Comparison of ENCODE assay signal across 7 mouse cellular contexts in genomic region chr10:126978277-126978994, GRCm38 (mm10). TPM values are rescaled to one million over a fixed set of nuclear protein-coding genes. Genes with fewer than 3 reads are reported as not detected.
A peak's percentile ranks its signal among the peaks of the same experiment; 100 is the strongest.
DNase-seq lines count a peak whose midpoint lies in the region; ATAC-seq lines count a peak whose summit lies in the region.

Ctdsp2 (plus strand) TSS chr10:126978717.

- DNase-seq in adrenal gland, adult 8-10 months = peak; percentile 99
- DNase-seq in embryo, embryonic 9.5 days (ENCODE audit: extremely low spot score) = peak; percentile 99
- DNase-seq in gastrocnemius, postnatal 4 days (ENCODE audit: low spot score in 2 of 2) = peak; percentile 100
- DNase-seq in left cerebral cortex, postnatal 36 days (ENCODE audit: low spot score in 2 of 2) = peak; percentile 99
- peak; percentile 100 for DNase-seq in midbrain, embryonic 11.5 days (ENCODE audit: low spot score, missing footprints)
- DNase-seq in skeletal muscle tissue, adult 2 months (ENCODE audit: low read depth, low spot score) = peak; percentile 100

- peak within 1 kb of the TSS; percentile 97 for H3K9ac ChIP-seq in intestine, embryonic 16.5 days (ENCODE audit: low read depth, low read length)
- H3K9ac ChIP-seq in midbrain, embryonic 11.5 days (ENCODE audit: low read length) = peak within 1 kb of the TSS; percentile 85

- H3K4me3 ChIP-seq in intestine, embryonic 16.5 days (ENCODE audit: low read length) = peak within 1 kb of the TSS; percentile 93
- peak within 1 kb of the TSS; percentile 88 for H3K4me3 ChIP-seq in midbrain, embryonic 11.5 days (ENCODE audit: low read depth, low read length)

- H3K9me3 ChIP-seq in intestine, embryonic 16.5 days (ENCODE audit: control insufficient read depth, low read length) = no peaks in the 10 kb centered on the region
- H3K9me3 ChIP-seq in midbrain, embryonic 11.5 days (ENCODE audit: control insufficient read depth, low read length) = no peaks in the 10 kb centered on the region

- H3K27me3 ChIP-seq in intestine, embryonic 16.5 days (replicated peaks; ENCODE audit: control insufficient read depth, insufficient read depth, low read length) = no peaks in the 10 kb centered on the region
- no peaks in the 10 kb centered on the region for H3K27me3 ChIP-seq in midbrain, embryonic 11.5 days (ENCODE audit: control insufficient read depth, insufficient read depth, low read length)

- peaks cover 49% of the 10 kb centered on the region for H3K4me1 ChIP-seq in intestine, embryonic 16.5 days (ENCODE audit: control insufficient read depth, insufficient read depth, low read length)
- H3K4me1 ChIP-seq in midbrain, embryonic 11.5 days (ENCODE audit: control insufficient read depth, insufficient read depth, low read length) = peaks cover 37% of the 10 kb centered on the region

- ATAC-seq in intestine, embryonic 16.5 days = peak; percentile 88
- ATAC-seq in midbrain, embryonic 11.5 days (ENCODE audit: low FRiP score) = peak; percentile 92

- no peaks in the 10 kb centered on the region for H3K36me3 ChIP-seq in intestine, embryonic 16.5 days (ENCODE audit: control insufficient read depth, insufficient read depth, low read length)
- H3K36me3 ChIP-seq in midbrain, embryonic 11.5 days (ENCODE audit: control insufficient read depth, insufficient read depth, low read length) = no peaks in the 10 kb centered on the region

- intact Hi-C loops in left cerebral cortex, postnatal 36 days (cut with DNase I) = loop anchor here (1.0 to 2.0 kb wide), 2 partner anchors 22 to 50 kb away; no protein-coding TSS in a partner anchor

- H3K4me2 ChIP-seq in intestine, embryonic 16.5 days (ENCODE audit: low read depth, low read length) = peak within 1 kb of the TSS; percentile 94
- peak within 1 kb of the TSS; percentile 75 for H3K4me2 ChIP-seq in midbrain, embryonic 11.5 days

- WGBS in intestine, embryonic 16.5 days = under 1% methylated on average over 54 of the region's 56 CpGs
- WGBS in midbrain, embryonic 11.5 days = under 1% methylated on average over 48 of the region's 56 CpGs

- peak within 1 kb of the TSS; percentile 100 for H3K27ac ChIP-seq in intestine, embryonic 16.5 days (ENCODE audit: low read length)
- H3K27ac ChIP-seq in midbrain, embryonic 11.5 days (ENCODE audit: low read depth, low read length) = peak within 1 kb of the TSS; percentile 99

RNA-seq across cellular contexts. Expression of gene Ctdsp2, which starts in this region (rescaled TPM):
- total RNA-seq in adrenal gland, adult 8-10 months (2022) = 100 to 1,000 TPM; 140 to 170 (median 157) TPM
- total RNA-seq in gastrocnemius, postnatal 4 days (2021) = 100 to 1,000 TPM; 194 to 205 TPM
- polyA plus RNA-seq in intestine, embryonic 16.5 days (2015; fragmentation: Nextera tagmentation; extraction: Ambion mirVana) = 41.2 and 44.0 TPM in 2 replicates
- 10 to 100 TPM; 72.0 to 74.1 TPM for total RNA-seq in left cerebral cortex, postnatal 36 days (2021)
- polyA plus RNA-seq in midbrain, embryonic 11.5 days (2014; fragmentation: Nextera tagmentation; extraction: Ambion mirVana) = 40.6 and 42.8 TPM in 2 replicates

Comparison
In these comparisons a context has a peak if more than half of its experiments do, and no peak if none do; other contexts are left out.
1. Peak in every context shown above with its lines: DNase-seq, ATAC-seq, H3K4me3 ChIP-seq and H3K27ac ChIP-seq.